Mouse (Mus musculus): ENCODE data around the gene Agbl3. TPM values are rescaled to one million over a fixed set of nuclear protein-coding genes. Genes with fewer than 3 reads are reported as not detected.
A peak's percentile ranks its signal among the peaks of the same experiment; 100 is the strongest.

Gene Agbl3
- polyA plus RNA-seq, 1 experiment from 2014 or later: 13.2 TPM

DNA sequence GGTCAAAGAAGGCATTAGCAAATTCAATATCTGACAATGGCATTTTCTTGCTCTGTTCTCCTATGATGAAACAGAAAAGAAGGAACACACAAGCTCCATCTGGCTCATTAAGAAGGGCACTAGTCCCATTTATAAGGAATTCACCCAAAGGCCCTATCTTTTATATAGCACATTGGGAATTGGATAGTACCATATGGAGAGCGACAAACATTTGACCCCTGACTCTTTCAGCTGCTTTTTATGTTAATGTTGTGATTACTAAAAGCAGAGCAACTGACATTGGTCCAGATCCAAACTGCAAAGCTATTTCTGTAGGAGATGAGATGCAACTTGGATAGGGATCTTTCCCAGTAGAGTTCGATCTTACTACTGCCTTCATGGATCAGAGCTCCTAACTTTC is 21.9 kb upstream of the Agbl3 start:
- no peak for ATAC-seq (ENCODE audit: low FRiP score, low read depth)
- H3K9me3 ChIP-seq: no peaks in the 10 kb centered on the region
- H3K4me1 ChIP-seq (replicated peaks): no peaks in the 10 kb centered on the region
- no peak overlapping the region for H3K27ac ChIP-seq (replicated peaks)
- H3K4me2 ChIP-seq: no peak overlapping the region
- 85% methylated on average over 2 of the region's 2 CpGs for WGBS
- no peak overlapping the region for H3K9ac ChIP-seq
- H3K36me3 ChIP-seq: peaks cover 6% of the 10 kb centered on the region
- no peak overlapping the region for H3K4me3 ChIP-seq
- no peaks in the 10 kb centered on the region for H3K27me3 ChIP-seq

DNA sequence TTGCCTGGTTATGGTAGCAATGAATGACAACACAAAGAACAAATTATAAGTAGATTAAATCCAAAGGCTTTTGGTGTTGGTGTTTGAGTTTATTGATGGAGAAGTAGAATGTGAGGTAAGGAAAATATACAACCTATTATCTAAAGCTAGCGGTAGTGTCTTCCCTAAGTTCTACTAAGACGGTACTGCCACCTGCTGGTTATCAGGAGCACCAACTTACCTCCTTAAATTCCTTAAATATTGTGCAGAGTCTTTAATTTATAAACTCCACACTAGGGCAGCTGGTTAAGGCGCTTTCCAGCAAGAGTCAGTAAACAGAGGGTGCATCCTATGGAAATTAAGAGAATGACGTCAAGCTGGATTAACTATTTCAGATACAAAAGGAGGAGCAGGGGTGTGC is 20.2 kb upstream of the Agbl3 start:
- Histone ChIP-seq H3K36me3 (peaks cover 6% of the 10 kb centered on the region), H3K4me3 (no peak overlapping the region), H3K9me3 (no peaks in the 10 kb centered on the region), H3K4me1 (replicated peaks) (no peaks in the 10 kb centered on the region), H3K4me2 (no peak overlapping the region), H3K9ac (no peak overlapping the region), H3K27ac (replicated peaks) (no peak overlapping the region), H3K27me3 (no peaks in the 10 kb centered on the region)
- ATAC-seq (ENCODE audit: low FRiP score, low read depth): no peak
- 46% methylated on average over 4 of the region's 4 CpGs for WGBS

DNA sequence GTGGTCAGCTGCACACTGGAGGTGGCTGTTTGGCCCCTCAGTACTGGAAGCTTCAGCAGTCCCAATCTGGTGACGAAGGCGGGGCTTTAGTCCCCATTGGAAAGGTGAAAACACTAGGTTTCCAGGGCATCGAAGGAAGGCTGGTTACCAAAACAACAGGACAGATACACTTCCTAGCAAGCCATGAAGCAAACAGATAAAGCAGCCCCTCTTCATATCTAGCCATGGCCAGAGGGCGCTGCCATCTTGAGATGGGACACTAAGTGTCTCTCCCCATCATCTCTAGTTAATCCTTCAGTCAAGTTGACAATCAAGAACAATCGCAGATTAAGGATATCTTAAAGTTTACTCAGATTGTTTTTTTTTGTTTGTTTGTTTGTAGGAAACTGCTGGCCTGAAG is 14.5 kb upstream of the Agbl3 start:
- H3K9me3 ChIP-seq: no peaks in the 10 kb centered on the region
- no peak for ATAC-seq (ENCODE audit: low FRiP score, low read depth)
- no peaks in the 10 kb centered on the region for H3K4me1 ChIP-seq (replicated peaks)
- H3K4me2 ChIP-seq: no peak overlapping the region
- 0 out of 2 replicates have a peak, but pooled peaks cover 7% of the 10 kb centered on the region for H3K36me3 ChIP-seq
- no peak overlapping the region for H3K27ac ChIP-seq (replicated peaks)
- no peaks in the 10 kb centered on the region for H3K27me3 ChIP-seq
- H3K9ac ChIP-seq: no peak overlapping the region
- no peak overlapping the region for H3K4me3 ChIP-seq
- 97% methylated on average over 5 of the region's 5 CpGs for WGBS

DNA sequence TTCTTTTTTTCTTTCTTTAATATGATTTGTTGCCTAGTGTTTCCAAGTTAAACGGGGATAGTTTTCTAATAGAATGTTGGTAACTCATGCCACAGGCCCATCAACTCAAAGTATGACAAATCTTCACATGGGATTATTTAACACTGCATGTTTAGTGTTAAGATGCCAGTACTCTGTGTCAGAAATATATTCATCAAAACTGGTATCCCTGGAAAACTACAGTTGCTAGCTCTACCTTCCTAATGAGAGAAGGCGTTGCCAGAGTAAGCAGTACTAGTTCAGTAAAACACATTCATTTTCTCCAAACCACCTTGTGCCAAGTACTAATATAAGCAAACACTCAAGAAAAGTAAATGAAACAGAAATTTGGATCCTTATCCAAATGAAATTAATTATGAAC is 10.2 kb upstream of the Agbl3 start:
- H3K36me3 ChIP-seq: peaks cover 11% of the 10 kb centered on the region; the same call in 1 of the 2 replicates
- no peak overlapping the region for H3K9ac ChIP-seq
- no peak for ATAC-seq (ENCODE audit: low FRiP score, low read depth)
- no peaks in the 10 kb centered on the region for H3K27me3 ChIP-seq
- H3K27ac ChIP-seq (replicated peaks): no peak overlapping the region
- 91% methylated on average over 2 of the region's 2 CpGs for WGBS
- H3K4me2 ChIP-seq: no peak overlapping the region
- no peaks in the 10 kb centered on the region for H3K4me1 ChIP-seq (replicated peaks)
- no peak overlapping the region for H3K4me3 ChIP-seq
- no peaks in the 10 kb centered on the region for H3K9me3 ChIP-seq

DNA sequence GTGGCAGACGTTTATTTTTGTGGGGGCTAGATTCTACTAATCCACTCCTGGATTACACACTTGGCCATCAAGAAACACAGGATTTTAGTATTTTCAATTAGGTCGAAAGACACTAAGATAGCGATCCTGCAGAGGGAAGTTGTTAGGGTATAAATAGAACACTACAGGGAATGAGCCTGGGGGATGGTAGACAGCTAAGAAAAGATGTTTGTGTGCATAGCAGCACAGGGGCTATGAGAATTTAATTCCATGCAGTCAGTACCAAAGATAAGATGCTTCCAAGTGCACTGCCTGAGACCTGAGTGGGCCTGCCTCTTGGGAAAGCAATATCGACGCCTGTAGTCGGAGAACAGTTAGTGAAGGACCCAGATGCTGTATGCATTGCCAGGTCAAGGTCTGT is 9.7 kb upstream of the Agbl3 start:
- Histone ChIP-seq H3K9me3 (no peaks in the 10 kb centered on the region), H3K27me3 (no peaks in the 10 kb centered on the region), H3K9ac (no peak overlapping the region), H3K27ac (replicated peaks) (no peak overlapping the region), H3K4me3 (no peak overlapping the region), H3K4me1 (replicated peaks) (no peaks in the 10 kb centered on the region), H3K36me3 (peaks cover 11% of the 10 kb centered on the region; the same call in 1 of the 2 replicates), H3K4me2 (no peak overlapping the region)
- 90% methylated on average over 6 of the region's 6 CpGs for WGBS
- no peak for ATAC-seq (ENCODE audit: low FRiP score, low read depth)

DNA sequence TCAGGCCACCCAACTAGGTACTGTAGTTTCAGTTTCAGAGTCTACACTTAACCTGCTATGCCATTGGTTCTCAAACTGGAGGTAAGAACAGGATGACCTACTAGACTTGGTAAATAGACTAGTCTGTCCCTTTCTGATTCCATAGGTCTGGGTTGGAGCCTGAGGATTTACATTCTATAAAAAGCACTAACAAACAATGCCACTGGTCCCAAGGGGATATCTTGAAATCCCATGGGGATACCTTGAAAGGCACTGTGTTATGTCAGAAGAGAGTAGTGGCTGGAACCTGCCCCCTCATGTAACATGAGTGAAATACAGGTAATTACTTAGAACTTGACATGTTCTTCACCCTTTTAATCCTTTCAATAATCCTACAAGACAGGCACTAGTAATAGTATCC is 3.8 kb upstream of the Agbl3 start:
- Histone ChIP-seq H3K36me3 (peaks cover 1% of the 10 kb centered on the region; the same call in 1 of the 2 replicates), H3K9ac (no peak overlapping the region), H3K4me1 (replicated peaks) (peaks cover 4% of the 10 kb centered on the region; the same call in 1 of the 2 replicates), H3K4me3 (no peak overlapping the region), H3K4me2 (no peak overlapping the region), H3K27ac (replicated peaks) (no peak overlapping the region), H3K27me3 (no peaks in the 10 kb centered on the region), H3K9me3 (no peaks in the 10 kb centered on the region)
- no peak for ATAC-seq (ENCODE audit: low FRiP score, low read depth)

DNA sequence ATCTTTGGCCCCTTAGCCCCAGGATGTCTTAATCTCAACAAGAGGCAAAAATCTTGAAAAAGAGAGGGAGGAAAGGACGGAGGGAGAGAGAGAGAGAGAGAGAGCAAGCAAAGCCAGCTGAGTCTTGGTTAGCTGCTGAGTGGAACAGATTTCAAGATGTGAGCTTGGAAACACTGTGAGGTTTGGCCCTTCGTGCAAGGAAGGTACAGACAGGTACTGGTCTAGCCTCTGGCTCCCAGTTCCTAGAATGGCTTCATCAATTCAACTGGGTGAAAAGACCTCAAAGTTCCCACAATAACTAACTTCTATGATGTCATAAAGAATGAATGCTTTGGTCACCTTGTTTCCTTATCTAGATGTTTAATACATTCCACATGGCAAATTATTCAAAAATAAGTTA is 3.1 kb upstream of the Agbl3 start:
- no peak for ATAC-seq (ENCODE audit: low FRiP score, low read depth)
- H3K4me1 ChIP-seq (replicated peaks): peaks cover 4% of the 10 kb centered on the region; the same call in 1 of the 2 replicates
- H3K36me3 ChIP-seq: no peaks in the 10 kb centered on the region
- WGBS: 89% methylated on average over 2 of the region's 2 CpGs
- no peak overlapping the region for H3K4me2 ChIP-seq
- no peak overlapping the region for H3K27ac ChIP-seq (replicated peaks)
- H3K9me3 ChIP-seq: no peaks in the 10 kb centered on the region
- no peaks in the 10 kb centered on the region for H3K27me3 ChIP-seq
- H3K9ac ChIP-seq: no peak overlapping the region
- no peak overlapping the region for H3K4me3 ChIP-seq

DNA sequence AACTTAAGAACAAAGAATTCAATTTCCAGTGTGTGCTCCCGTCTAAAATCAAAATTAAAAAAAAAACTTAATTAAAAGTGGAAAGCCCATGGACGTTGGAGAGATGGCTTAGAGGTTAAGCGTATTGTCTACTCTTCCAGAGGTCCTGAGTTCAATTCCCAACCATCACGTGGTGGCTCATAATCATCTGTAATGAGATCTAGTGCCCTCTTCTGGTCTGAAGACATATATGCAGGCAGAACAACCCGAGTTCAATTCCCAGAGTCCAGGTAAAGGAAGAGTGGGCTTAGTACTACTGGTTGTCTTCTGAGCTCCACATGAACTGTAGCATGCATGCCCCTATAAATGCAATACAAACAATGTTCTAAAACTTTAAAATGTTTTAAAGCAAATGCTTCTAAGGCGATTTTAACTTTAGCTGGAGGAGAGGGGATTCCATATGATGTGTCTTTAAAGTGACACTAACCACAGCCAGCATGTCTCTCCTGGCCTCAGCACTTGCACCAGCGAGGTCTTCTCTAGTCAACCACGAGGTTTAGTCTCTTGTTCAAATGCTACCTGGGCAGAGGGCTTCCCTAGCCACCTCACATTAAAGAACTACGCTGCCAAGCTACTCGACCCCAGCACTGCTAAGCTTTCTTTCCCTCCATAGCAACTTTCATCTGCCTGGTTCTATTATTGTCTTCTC is 2.1 kb upstream of the Agbl3 start:
- no peak overlapping the region for H3K4me2 ChIP-seq
- no peak overlapping the region for H3K9ac ChIP-seq
- H3K9me3 ChIP-seq: no peaks in the 10 kb centered on the region
- H3K4me3 ChIP-seq: no peak overlapping the region
- no peaks in the 10 kb centered on the region for H3K36me3 ChIP-seq
- no peak overlapping the region for H3K27ac ChIP-seq (replicated peaks)
- WGBS: 72% methylated on average over 10 of the region's 10 CpGs
- no peaks in the 10 kb centered on the region for H3K27me3 ChIP-seq
- peaks cover 4% of the 10 kb centered on the region; the same call in 1 of the 2 replicates for H3K4me1 ChIP-seq (replicated peaks)
- ATAC-seq (ENCODE audit: low FRiP score, low read depth): no peak

DNA sequence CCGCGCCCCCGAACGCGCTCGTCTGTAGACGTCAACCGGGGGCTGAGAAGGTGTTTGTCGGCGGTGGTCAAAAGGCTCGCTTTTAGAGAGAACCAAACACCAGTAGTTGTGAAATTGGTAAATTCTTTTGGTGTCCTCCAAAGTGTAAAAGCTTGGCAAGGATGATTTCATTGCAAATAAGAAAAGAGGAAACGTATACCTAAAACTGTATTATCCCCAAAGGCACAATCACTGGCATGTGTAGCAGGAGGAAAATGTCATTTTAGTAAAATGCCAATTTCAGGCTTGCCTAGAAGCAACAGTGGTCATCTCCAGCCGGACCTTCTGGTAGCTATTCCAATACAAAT is 684 bp downstream of the Agbl3 start:
- peaks cover 4% of the 10 kb centered on the region; the same call in 1 of the 2 replicates for H3K36me3 ChIP-seq
- no peaks in the 10 kb centered on the region for H3K27me3 ChIP-seq
- H3K27ac ChIP-seq (replicated peaks): peak overlapping the region; percentile 98
- H3K9ac ChIP-seq: peak overlapping the region; percentile 82
- H3K4me1 ChIP-seq (replicated peaks): peaks cover 4% of the 10 kb centered on the region; the same call in 1 of the 2 replicates
- H3K4me3 ChIP-seq: peak overlapping the region; percentile 67
- H3K4me2 ChIP-seq: peak overlapping the region; percentile 67
- H3K9me3 ChIP-seq: no peaks in the 10 kb centered on the region
- ATAC-seq (ENCODE audit: low FRiP score, low read depth): no peak
- 4% methylated on average over 13 of the region's 13 CpGs for WGBS

DNA sequence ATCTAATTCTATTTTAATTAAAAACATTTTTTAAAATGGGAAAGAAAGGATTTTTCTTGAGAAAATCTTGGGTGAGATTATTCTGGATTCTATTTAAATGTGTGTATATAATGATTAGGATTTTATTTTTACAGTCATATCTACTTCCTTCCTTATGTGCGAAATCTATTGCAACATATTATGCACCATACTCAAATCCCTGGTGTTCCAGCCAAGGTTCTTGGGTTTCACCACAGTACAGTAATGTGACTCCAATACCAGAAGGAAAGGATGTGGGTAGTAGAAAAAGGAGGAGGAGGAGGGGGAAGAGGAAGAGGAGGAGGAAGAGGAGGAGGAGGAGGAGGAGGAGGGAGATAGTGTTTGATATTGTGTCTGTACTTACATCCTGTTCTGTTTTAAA is 2.3 kb downstream of the Agbl3 start:
- WGBS: 100% methylated on average over 1 of the region's 1 CpGs
- no peak for ATAC-seq (ENCODE audit: low FRiP score, low read depth)
- no peak overlapping the region for H3K27ac ChIP-seq (replicated peaks)
- H3K36me3 ChIP-seq: peaks cover 7% of the 10 kb centered on the region; the same call in 1 of the 2 replicates
- H3K4me1 ChIP-seq (replicated peaks): peaks cover 4% of the 10 kb centered on the region; the same call in 1 of the 2 replicates
- H3K4me2 ChIP-seq: no peak overlapping the region
- no peak overlapping the region for H3K4me3 ChIP-seq
- no peak overlapping the region for H3K9ac ChIP-seq
- H3K9me3 ChIP-seq: no peaks in the 10 kb centered on the region
- H3K27me3 ChIP-seq: no peaks in the 10 kb centered on the region

DNA sequence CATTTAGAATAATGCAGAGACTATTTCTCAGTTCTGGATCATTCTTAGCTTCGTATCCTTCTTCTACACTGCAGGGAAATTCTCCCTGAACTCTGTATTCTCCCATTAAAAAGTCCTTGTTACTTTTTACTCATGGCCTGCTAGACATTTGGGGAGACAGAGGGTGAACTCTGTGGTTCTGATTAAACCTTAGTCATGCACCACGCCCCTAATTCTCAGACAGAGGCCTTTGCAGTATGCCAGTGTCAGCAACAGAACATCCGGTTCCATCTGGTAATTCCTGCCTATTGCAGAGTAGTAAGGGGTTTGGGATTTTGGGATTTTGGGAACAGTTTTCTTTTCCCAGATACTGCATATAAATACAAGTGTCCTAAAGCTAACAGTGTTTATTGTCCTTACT is 16.6 kb downstream of the Agbl3 start:
- Histone ChIP-seq H3K36me3 (no peaks in the 10 kb centered on the region), H3K4me1 (replicated peaks) (no peaks in the 10 kb centered on the region), H3K9ac (no peak overlapping the region), H3K4me2 (no peak overlapping the region), H3K9me3 (no peaks in the 10 kb centered on the region), H3K27me3 (no peaks in the 10 kb centered on the region), H3K27ac (replicated peaks) (no peak overlapping the region), H3K4me3 (no peak overlapping the region)
- ATAC-seq (ENCODE audit: low FRiP score, low read depth): no peak
- WGBS: 90% methylated on average over 3 of the region's 3 CpGs

DNA sequence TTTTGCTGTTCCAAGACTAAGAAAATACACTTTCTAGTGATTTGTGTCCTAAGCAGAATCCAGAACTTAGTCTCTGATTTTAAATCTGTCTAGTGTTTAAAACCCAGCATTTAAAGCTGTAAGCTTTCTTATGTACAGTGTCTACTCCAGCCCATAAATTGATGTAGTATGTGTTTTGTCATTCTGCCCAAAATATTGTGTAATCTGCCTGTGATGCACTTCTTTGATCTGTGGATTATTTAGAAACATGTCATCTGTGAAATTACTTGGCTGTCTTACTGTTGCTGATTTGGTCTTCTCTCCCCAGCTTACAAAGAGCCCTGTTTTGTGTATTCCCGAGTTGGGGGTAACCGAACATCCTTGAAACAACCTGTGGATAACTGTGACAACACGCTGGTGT is 17.7 kb downstream of the Agbl3 start:
- H3K9ac ChIP-seq: no peak overlapping the region
- no peak overlapping the region for H3K4me2 ChIP-seq
- H3K9me3 ChIP-seq: no peaks in the 10 kb centered on the region
- no peak overlapping the region for H3K27ac ChIP-seq (replicated peaks)
- ATAC-seq (ENCODE audit: low FRiP score, low read depth): no peak
- 81% methylated on average over 3 of the region's 3 CpGs for WGBS
- H3K27me3 ChIP-seq: no peaks in the 10 kb centered on the region
- no peak overlapping the region for H3K4me3 ChIP-seq
- no peaks in the 10 kb centered on the region for H3K4me1 ChIP-seq (replicated peaks)
- H3K36me3 ChIP-seq: no peaks in the 10 kb centered on the region

DNA sequence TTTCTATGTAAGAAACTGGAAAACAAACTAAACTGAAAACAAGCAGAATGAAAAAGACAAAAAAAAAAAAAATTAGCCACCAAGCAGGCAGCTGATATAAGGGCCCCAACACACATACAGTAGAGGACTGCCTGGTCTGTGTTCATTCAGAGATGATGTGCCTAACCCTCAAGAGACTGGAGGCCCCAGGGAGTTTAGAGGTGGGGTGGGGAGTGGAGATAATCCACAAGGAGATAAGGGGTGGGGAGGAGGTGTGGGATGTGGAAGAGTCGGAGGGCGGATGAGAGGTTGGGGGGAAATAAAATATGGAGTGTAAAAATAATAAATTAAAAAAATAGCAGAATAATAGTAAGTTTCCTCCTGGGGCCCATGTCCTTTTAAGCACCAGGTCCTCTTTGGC is 25.4 kb downstream of the Agbl3 start:
- 89% methylated on average over 2 of the region's 2 CpGs for WGBS
- Histone ChIP-seq H3K4me3 (no peak overlapping the region), H3K27ac (replicated peaks) (no peak overlapping the region), H3K4me2 (no peak overlapping the region), H3K27me3 (no peaks in the 10 kb centered on the region), H3K36me3 (no peaks in the 10 kb centered on the region), H3K9ac (no peak overlapping the region), H3K4me1 (replicated peaks) (no peaks in the 10 kb centered on the region), H3K9me3 (no peaks in the 10 kb centered on the region)
- ATAC-seq (ENCODE audit: low FRiP score, low read depth): no peak
